Mouse (Mus musculus): ENCODE measurements at regions not wholly inside any gene's neighbourhood (a gene's known extent, or its start where the extent isn't known, plus 50 kb on each side); places are given as distances from the start of the nearest gene placed in this dataset.
"Not testable (repeated sequence)": the region's sequence is repeated elsewhere in the genome, so short reads cannot be mapped to it uniquely, and the experiment has no call there.

DNA sequence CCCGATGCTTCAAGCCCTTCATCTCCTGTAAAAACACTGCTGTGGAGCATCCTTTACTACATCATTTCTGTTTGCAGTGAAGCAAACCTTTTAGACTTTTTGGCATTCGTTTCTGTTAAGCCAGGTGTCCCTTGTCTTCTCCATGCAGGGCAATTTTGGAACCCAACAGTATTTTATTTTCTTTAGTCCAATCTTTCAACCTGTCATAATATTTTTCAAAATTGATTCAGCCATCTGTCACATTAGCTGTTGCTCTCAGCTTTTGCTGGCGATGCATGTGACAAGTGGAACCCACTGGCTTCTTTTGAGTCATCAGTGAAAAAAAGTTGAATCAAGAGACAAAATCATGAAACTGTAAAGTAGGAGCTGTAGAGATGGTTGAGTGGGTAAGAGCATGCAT is 317.9 kb upstream of the Col8a1 start:
- Histone ChIP-seq H3K27me3 (replicated peaks) (no peaks in the 10 kb centered on the region), H3K4me2 (no peak overlapping the region), H3K36me3 (no peaks in the 10 kb centered on the region), H3K4me1 (no peaks in the 10 kb centered on the region), H3K27ac (no peak overlapping the region), H3K9me3 (replicated peaks) (no peaks in the 10 kb centered on the region), H3K4me3 (no peak overlapping the region), H3K9ac (no peak overlapping the region)
- ATAC-seq = no peak
- 64% methylated on average over 3 of the region's 3 CpGs for WGBS (ENCODE audit: insufficient replicate concordance)

DNA sequence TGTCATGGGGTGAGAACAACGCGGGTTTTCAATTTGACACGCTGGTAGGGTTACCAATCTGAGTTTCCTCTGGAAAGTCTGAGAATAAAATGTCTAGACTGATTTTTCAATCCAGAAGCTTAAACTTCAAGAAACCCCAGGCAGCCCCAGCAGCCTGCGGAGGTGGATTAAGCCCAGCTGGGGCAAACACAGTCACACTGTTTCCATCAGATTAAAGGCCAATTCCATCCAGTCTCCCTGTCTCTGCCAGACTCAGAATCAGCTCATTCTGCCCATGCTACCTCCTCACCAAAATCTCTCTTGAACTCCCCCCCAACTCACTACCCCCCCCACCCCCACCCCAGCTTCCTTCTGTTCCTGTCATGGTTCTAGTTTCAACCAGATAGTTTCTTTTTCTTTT is 307.9 kb upstream of the Dcbld2 start:
- no peak overlapping the region for H3K4me3 ChIP-seq
- no peak overlapping the region for H3K27ac ChIP-seq
- no peaks in the 10 kb centered on the region for H3K27me3 ChIP-seq (replicated peaks)
- 78% methylated on average over 4 of the region's 4 CpGs for WGBS (ENCODE audit: insufficient replicate concordance)
- no peaks in the 10 kb centered on the region for H3K36me3 ChIP-seq
- ATAC-seq = no peak
- H3K9ac ChIP-seq = no peak overlapping the region
- H3K4me2 ChIP-seq = no peak overlapping the region
- H3K9me3 ChIP-seq (replicated peaks) = no peaks in the 10 kb centered on the region
- H3K4me1 ChIP-seq = no peaks in the 10 kb centered on the region

DNA sequence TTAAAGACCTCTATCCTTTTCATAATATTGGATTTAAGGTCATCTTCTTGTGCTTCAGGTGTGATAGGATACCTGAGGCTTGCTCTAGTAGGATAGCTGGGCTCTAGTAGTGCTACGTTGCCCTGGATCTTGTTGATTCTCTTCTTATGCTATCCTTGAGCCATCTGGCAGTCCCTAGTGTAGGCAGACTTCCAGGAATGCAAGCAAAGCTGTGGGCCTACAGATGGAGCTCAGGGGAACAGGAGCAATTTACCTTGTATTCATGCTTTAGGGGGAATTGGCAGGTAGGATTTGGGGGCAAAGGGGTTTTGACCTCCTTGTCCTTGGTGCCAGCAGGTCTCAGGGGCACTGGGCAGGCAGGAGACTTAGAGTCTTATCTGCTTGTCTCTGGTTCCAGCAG is 297.8 kb upstream of the Dcbld2 start:
- H3K36me3 ChIP-seq = no peaks in the 10 kb centered on the region
- H3K4me1 ChIP-seq = no peaks in the 10 kb centered on the region
- no peak overlapping the region for H3K9ac ChIP-seq
- ATAC-seq = no peak
- H3K27me3 ChIP-seq (replicated peaks) = no peaks in the 10 kb centered on the region
- no peak overlapping the region for H3K27ac ChIP-seq
- H3K4me2 ChIP-seq = no peak overlapping the region
- H3K4me3 ChIP-seq = no peak overlapping the region
- no peaks in the 10 kb centered on the region for H3K9me3 ChIP-seq (replicated peaks)
- 75% methylated on average over 1 of the region's 1 CpGs for WGBS (ENCODE audit: insufficient replicate concordance)

DNA sequence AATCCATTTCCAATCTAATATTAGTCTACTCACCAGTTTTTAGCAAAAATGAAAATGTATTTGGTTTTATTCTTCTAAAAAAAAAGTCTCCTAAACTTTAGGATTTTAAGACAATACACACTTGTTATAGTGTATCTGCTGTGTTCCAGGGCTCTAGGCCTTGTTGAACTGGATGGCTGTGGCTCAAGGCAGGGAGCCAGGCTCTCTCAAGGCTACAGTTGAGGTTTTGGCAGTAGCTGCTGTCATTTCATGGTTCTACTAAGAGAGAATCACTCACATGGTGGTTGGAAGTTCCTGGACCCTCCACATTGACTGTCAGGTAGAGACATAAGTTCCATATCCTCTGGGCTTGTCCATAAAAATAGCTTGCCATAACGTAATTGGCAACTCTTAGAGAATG is 282.2 kb upstream of the Dcbld2 start:
- no peak overlapping the region for H3K4me3 ChIP-seq
- no peaks in the 10 kb centered on the region for H3K36me3 ChIP-seq
- H3K27ac ChIP-seq = no peak overlapping the region
- no peak for ATAC-seq
- WGBS (ENCODE audit: insufficient replicate concordance) = 55% methylated on average over 1 of the region's 1 CpGs
- H3K9ac ChIP-seq = no peak overlapping the region
- no peaks in the 10 kb centered on the region for H3K4me1 ChIP-seq
- no peak overlapping the region for H3K4me2 ChIP-seq
- no peaks in the 10 kb centered on the region for H3K27me3 ChIP-seq (replicated peaks)
- H3K9me3 ChIP-seq (replicated peaks) = no peaks in the 10 kb centered on the region

GRCm38 (mm10) chr16:58136144-58136905 is 271.9 kb upstream of the Dcbld2 start:
- no peaks in the 10 kb centered on the region for H3K27me3 ChIP-seq (replicated peaks)
- H3K36me3 ChIP-seq = no peaks in the 10 kb centered on the region
- ATAC-seq = no peak
- no peak overlapping the region for H3K4me2 ChIP-seq
- no peaks in the 10 kb centered on the region for H3K9me3 ChIP-seq (replicated peaks)
- H3K27ac ChIP-seq = no peak overlapping the region
- no peak overlapping the region for H3K4me3 ChIP-seq
- H3K4me1 ChIP-seq = no peaks in the 10 kb centered on the region
- H3K9ac ChIP-seq = no peak overlapping the region
- WGBS (ENCODE audit: insufficient replicate concordance) = 74% methylated on average over 12 of the region's 12 CpGs

DNA sequence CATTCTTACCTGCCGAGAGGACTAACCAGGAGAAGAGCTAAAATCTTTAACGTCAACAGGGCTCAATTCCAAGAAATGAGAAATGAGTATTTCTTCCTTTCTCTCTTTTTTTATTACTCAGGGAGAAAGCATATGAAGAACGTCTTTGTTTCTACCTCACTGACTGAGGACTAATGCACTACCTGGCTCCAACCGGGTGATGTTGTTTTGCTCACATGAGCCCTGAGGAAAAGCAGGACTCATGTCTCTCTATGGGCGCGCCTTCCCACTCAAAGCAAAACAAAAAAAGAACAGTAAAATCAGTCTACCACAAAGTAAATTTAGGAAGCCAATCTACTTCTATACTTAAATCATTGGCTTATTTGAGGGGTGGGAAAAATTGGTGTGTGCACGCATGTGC is 271.3 kb upstream of the Dcbld2 start:
- Histone ChIP-seq H3K36me3 (no peaks in the 10 kb centered on the region), H3K9ac (no peak overlapping the region), H3K4me3 (no peak overlapping the region), H3K4me2 (no peak overlapping the region), H3K9me3 (replicated peaks) (no peaks in the 10 kb centered on the region), H3K4me1 (no peaks in the 10 kb centered on the region), H3K27ac (no peak overlapping the region), H3K27me3 (replicated peaks) (no peaks in the 10 kb centered on the region)
- WGBS (ENCODE audit: insufficient replicate concordance) = 81% methylated on average over 7 of the region's 7 CpGs
- no peak for ATAC-seq

GRCm38 (mm10) chr16:58137728-58138279 is 270.4 kb upstream of the Dcbld2 start:
- Histone ChIP-seq H3K4me2 (no peak overlapping the region), H3K9me3 (replicated peaks) (no peaks in the 10 kb centered on the region), H3K4me3 (no peak overlapping the region), H3K27ac (no peak overlapping the region), H3K27me3 (replicated peaks) (no peaks in the 10 kb centered on the region), H3K9ac (no peak overlapping the region), H3K4me1 (no peaks in the 10 kb centered on the region), H3K36me3 (no peaks in the 10 kb centered on the region)
- no peak for ATAC-seq
- 50% methylated on average over 4 of the region's 4 CpGs for WGBS (ENCODE audit: insufficient replicate concordance)

DNA sequence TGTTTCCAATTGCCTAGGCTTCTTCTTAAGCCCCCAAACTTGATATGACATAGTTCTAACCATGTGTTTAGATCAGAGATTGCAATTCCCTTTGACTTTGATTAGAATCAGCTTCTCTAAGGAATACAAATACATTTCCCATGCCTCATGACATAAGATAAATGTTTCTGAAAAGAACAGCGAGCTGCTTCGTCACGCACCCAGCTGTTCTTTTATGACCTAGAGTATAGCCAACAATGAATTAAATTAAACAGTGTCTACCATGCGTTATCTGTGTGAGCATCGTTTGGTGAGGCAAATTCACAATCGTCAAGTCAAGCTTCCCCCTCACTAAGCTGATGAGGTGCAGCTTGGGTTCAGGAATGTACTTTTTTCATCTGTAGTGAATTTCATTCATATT is 261.8 kb upstream of the Dcbld2 start:
- no peak for ATAC-seq
- no peak overlapping the region for H3K9ac ChIP-seq
- WGBS (ENCODE audit: insufficient replicate concordance) = 81% methylated on average over 6 of the region's 6 CpGs
- H3K4me1 ChIP-seq = no peaks in the 10 kb centered on the region
- no peak overlapping the region for H3K4me3 ChIP-seq
- no peaks in the 10 kb centered on the region for H3K27me3 ChIP-seq (replicated peaks)
- H3K36me3 ChIP-seq = no peaks in the 10 kb centered on the region
- H3K9me3 ChIP-seq (replicated peaks) = no peaks in the 10 kb centered on the region
- no peak overlapping the region for H3K4me2 ChIP-seq
- no peak overlapping the region for H3K27ac ChIP-seq

GRCm38 (mm10) chr16:58155538-58155937 is 252.7 kb upstream of the Dcbld2 start:
- Histone ChIP-seq H3K9ac (no peak overlapping the region), H3K27me3 (replicated peaks) (no peaks in the 10 kb centered on the region)
- 36% methylated on average over 4 of the region's 4 CpGs for WGBS (ENCODE audit: insufficient replicate concordance)

GRCm38 (mm10) chr16:58178744-58179401 is 229.4 kb upstream of the Dcbld2 start:
- H3K27me3 ChIP-seq (replicated peaks) = no peaks in the 10 kb centered on the region
- WGBS (ENCODE audit: insufficient replicate concordance) = 60% methylated on average over 5 of the region's 5 CpGs
- no peak overlapping the region for H3K4me3 ChIP-seq
- H3K4me1 ChIP-seq = no peaks in the 10 kb centered on the region
- no peak overlapping the region for H3K4me2 ChIP-seq
- H3K9me3 ChIP-seq (replicated peaks) = no peaks in the 10 kb centered on the region
- H3K9ac ChIP-seq = no peak overlapping the region
- no peaks in the 10 kb centered on the region for H3K36me3 ChIP-seq
- ATAC-seq = no peak
- H3K27ac ChIP-seq = no peak overlapping the region

More at GRCm38 (mm10) chr16:58155538-58155937, 252.7 kb upstream of the Dcbld2 start:
- Histone ChIP-seq H3K9me3 (replicated peaks) (no peaks in the 10 kb centered on the region), H3K4me3 (no peak overlapping the region), H3K27ac (no peak overlapping the region), H3K4me2 (no peak overlapping the region), H3K4me1 (no peaks in the 10 kb centered on the region), H3K36me3 (no peaks in the 10 kb centered on the region)
- no peak for ATAC-seq

DNA sequence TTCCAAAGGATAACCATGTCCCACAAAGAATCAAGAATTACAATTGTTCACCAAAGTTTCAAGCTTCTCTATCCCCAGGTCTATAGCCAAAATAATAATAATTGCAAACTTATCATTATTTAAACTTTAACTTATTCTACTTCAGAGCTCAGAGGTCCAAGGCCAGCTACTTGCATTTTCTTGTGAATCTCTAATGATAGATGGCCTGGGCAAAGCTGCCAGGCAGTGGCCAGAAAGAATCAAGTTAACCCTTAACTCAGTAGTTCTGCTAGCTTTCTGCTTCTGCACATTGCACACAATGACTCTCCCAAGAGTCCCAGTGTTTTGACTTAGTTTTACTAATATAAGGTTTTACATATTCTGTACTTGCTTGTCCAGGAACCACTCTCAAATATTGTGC is 228.3 kb upstream of the Dcbld2 start:
- not testable (repeated sequence) for H3K4me1 ChIP-seq; H3K27ac ChIP-seq; ATAC-seq; H3K36me3 ChIP-seq; H3K9ac ChIP-seq; H3K4me3 ChIP-seq; H3K9me3 ChIP-seq (replicated peaks); H3K27me3 ChIP-seq (replicated peaks); H3K4me2 ChIP-seq

DNA sequence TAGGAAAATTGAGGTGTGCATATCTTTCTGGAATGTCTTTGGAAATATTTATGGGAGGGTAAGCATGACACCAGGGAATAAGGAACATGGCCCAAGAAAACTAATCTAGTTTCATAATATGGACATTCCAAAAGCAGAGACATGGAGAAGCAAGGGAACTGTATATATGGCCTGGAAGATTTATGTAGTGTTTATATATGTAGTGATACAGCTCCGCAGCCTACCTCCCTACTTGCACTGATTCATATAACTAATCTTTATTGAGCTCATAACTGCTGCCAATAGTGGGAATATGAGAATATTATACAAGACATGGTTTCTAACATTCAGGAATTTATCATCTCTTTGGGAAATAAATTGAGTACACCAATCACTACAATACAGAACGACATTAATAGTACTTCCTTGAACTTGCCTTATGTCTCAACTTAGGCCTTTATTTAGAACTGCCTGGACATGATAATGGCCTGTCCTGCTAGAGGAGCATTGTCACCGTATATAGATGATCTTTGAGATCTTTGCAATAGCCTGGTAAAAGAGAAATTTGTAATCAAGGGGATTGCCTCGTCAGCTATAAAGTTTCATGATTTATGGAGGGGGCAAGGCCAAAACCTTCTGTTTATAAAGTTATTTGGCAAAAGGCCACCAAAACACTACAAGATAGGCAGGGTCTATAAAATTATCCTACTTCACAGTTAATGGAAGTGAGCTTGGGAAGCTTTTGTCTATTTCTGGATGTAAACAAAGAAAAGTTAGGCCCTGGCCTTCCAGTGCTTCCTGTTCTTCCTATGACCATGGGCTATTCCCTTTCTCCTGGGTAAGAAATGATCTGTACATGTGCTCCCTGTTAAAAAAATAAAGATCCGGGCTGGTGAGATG is 213.4 kb upstream of the Dcbld2 start:
- no peak overlapping the region for H3K4me3 ChIP-seq
- H3K4me2 ChIP-seq = no peak overlapping the region
- no peaks in the 10 kb centered on the region for H3K9me3 ChIP-seq (replicated peaks)
- ATAC-seq = no peak
- H3K36me3 ChIP-seq = no peaks in the 10 kb centered on the region
- 60% methylated on average over 5 of the region's 5 CpGs for WGBS (ENCODE audit: insufficient replicate concordance)
- no peak overlapping the region for H3K9ac ChIP-seq
- no peaks in the 10 kb centered on the region for H3K27me3 ChIP-seq (replicated peaks)
- no peak overlapping the region for H3K27ac ChIP-seq
- no peaks in the 10 kb centered on the region for H3K4me1 ChIP-seq

Data from liver, embryonic 12.5 days (tissue).